Mouse (Mus musculus) lung, embryonic 15.5 days (tissue): ENCODE measurements around the gene Prdm1. TPM values are rescaled to one million over a fixed set of nuclear protein-coding genes. Genes with fewer than 3 reads are reported as not detected.

ENCODE experiments used
- ATAC-seq: fragments of 200-750 bp; cut with Nextera tagmentation; 2 replicates; pipeline ENCODE4 v1.8.0; 2017; ENCODE audit warnings: moderate number of reproducible peaks, borderline replicate concordance; ENCODE audit not compliant: low FRiP score, low TSS enrichment; ENCODE audit errors: extremely low read depth
- H3K27ac ChIP-seq: fragments of 300-500 bp; sonication (generic); 2 replicates; pipeline ENCODE4 v1.5.1; 2015; ENCODE audit warnings: moderate library complexity, mild to moderate bottlenecking, inconsistent platforms
- H3K27me3 ChIP-seq: fragments of 300-500 bp; sonication (generic); 2 replicates; pipeline ENCODE4 v1.6.1; 2015; ENCODE audit warnings: inconsistent platforms
- H3K36me3 ChIP-seq: fragments of 300-500 bp; sonication (generic); 2 replicates; pipeline ENCODE4 v1.6.1; 2015; ENCODE audit warnings: inconsistent platforms
- H3K4me1 ChIP-seq: fragments of 300-500 bp; sonication (generic); 2 replicates; pipeline ENCODE4 v1.6.1; 2015; ENCODE audit warnings: inconsistent platforms
- H3K4me2 ChIP-seq: fragments of 300-500 bp; sonication (generic); 2 replicates; pipeline ENCODE4 v1.6.1; 2015; ENCODE audit warnings: inconsistent platforms, mild to moderate bottlenecking, moderate library complexity
- H3K4me3 ChIP-seq: fragments of 300-500 bp; sonication (generic); 2 replicates; pipeline ENCODE4 v1.5.1; 2015; ENCODE audit warnings: mild to moderate bottlenecking, inconsistent platforms
- H3K9ac ChIP-seq: fragments of 300-500 bp; sonication (generic); 2 replicates; pipeline ENCODE4 v1.6.1; 2015; ENCODE audit warnings: inconsistent platforms
- H3K9me3 ChIP-seq: fragments of 300-500 bp; sonication (generic); 2 replicates; pipeline ENCODE4 v1.6.1; 2016; ENCODE audit warnings: inconsistent platforms
- WGBS: fragments of 180-500 bp; shearing (Covaris S2); methylation state at CpG from one replicate; pipeline ENCODE4 v1.1.7; 2015; 5-methylcytosine and 5-hydroxymethylcytosine counted together
- polyA plus RNA-seq: library from polyadenylated mRNA; unstranded; fragments of >200 nt; fragmentation: Nextera tagmentation; extraction: Ambion mirVana; gene quantifications from 2 replicates; pipeline ENCODE4 v1.2.1, GENCODE M21; 2015

The Prdm1 gene
- polyA plus RNA-seq, result 1.6 and 1.7 TPM in 2 replicates

DNA sequence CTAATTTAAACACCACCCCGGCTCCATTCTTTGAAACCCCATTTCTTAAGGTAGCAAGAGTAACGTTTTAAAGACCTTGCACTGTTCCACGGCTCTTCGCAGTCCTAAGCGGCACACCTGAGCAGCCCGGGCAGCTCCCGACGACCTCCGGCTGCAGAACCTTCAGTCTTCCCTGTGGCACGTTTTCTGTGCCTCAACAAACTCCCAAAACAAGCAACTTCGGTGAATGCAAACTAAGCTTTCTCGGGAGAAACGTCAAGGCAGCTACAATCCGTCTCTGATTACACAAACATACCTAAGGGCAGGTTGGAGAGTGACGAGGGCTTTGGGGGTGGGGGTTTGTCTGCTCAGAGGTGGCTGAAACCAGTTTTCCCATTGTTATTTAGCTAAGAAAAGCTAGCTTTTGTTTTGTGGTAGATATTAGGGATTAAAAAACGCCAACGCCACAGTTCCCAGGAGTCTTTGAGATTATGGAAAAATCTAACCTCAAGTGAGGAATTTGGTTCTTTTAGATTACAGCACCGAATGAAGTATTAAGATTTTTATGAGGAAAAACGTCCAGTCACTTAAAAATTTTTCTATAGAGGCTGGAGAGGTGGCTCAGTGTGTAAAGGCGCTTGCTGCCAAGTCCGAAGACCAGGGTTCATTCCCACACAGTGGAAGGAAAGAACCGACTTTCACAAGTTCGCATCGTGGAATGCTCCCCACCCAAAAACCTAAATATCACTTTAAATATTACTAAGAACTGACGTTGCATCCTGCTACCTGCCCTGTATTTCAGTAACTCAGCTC lies at the start of gene Prdm1:
Gene Prdm1, minus strand, starts transcription at position 211 of the 792 bp plus-strand sequence.
- Histone ChIP-seq H3K9me3 (no peaks in the 10 kb centered on the region), H3K27ac (no peak within 1 kb of the TSS), H3K4me2 (peak within 1 kb of the TSS; percentile 80), H3K36me3 (no peaks in the 10 kb centered on the region), H3K4me3 (peak within 1 kb of the TSS; percentile 58), H3K9ac (peak within 1 kb of the TSS; percentile 30; the same call in 1 of the 2 replicates), H3K4me1 (peaks cover 28% of the 10 kb centered on the region), H3K27me3 (peaks cover 39% of the 10 kb centered on the region)
- WGBS, result 6% methylated on average over 25 of the region's 25 CpGs
- ATAC-seq, result no peak

DNA sequence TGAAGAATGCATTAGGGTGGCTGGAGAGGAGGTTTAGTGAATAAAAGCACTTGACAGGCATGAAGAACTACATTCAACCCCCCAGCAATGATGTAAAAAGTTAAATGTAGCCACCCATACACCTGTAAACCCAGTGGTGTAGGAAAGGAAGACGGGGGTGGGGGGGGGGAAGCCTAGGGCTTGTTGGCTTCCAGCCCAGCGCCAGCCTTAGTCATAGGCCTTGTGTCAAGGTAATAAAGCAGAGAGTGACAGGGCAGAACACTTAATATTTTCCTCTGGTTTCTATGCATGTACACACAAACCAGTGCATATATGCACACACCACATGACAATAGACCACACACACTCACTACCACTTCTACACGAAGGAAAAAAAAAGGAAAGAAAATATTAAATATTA lies 37.7 kb upstream of the Prdm1 start:
- no peak overlapping the region for H3K27ac ChIP-seq
- H3K4me2 ChIP-seq, result no peak overlapping the region
- no peaks in the 10 kb centered on the region for H3K9me3 ChIP-seq
- H3K36me3 ChIP-seq, result no peaks in the 10 kb centered on the region
- H3K27me3 ChIP-seq, result no peaks in the 10 kb centered on the region
- no peak overlapping the region for H3K4me3 ChIP-seq
- H3K9ac ChIP-seq, result no peak overlapping the region
- 65% methylated on average over 3 of the region's 3 CpGs for WGBS
- H3K4me1 ChIP-seq, result no peaks in the 10 kb centered on the region
- ATAC-seq, result no peak

DNA sequence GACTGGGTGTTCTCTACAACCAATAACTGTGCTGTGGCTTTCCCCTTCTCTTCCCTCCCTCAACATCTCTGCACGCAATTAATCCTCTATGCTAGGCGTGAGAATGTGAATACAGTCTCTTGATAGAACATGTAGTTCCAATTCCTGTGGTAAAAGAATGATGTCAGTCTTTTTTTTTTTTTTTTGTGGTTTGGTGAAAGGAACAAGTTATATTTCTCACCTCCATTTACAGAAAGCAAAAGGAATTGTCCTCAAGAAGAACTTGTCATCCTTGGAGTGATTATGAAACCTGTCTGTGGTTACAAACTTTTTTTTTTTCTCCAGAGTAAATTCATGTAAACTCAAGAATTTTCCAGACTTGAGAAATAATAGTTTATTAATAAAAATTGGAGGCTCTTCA lies 36.8 kb upstream of the Prdm1 start:
- Histone ChIP-seq H3K9me3 (no peaks in the 10 kb centered on the region), H3K4me2 (no peak overlapping the region), H3K27ac (no peak overlapping the region), H3K4me1 (no peaks in the 10 kb centered on the region), H3K4me3 (no peak overlapping the region), H3K36me3 (no peaks in the 10 kb centered on the region), H3K27me3 (no peaks in the 10 kb centered on the region), H3K9ac (no peak overlapping the region)
- WGBS, result 89% methylated on average over 2 of the region's 2 CpGs
- ATAC-seq, result no peak

DNA sequence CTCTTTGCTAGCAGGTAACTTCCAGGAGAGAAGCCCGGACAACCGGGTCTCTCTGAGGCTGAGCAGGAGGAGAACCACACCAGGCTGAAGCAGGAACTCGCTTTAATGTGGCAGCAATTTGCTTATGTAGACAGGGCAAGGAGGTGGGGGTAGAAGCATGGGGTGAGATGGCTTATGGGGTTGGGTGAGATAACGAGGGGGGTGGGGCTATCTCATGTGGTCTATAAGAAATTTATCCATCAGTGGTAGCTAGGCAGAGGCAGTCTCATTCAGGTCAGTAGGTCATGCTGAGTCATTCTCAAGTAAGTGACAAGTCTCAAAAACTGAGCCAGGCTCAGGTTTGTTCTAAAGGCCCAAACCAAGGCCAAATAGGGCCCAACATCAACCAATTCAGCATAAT lies 28.5 kb upstream of the Prdm1 start:
- H3K9ac ChIP-seq, result no peak overlapping the region
- no peak for ATAC-seq
- H3K4me1 ChIP-seq, result no peaks in the 10 kb centered on the region
- H3K4me2 ChIP-seq, result no peak overlapping the region
- no peaks in the 10 kb centered on the region for H3K36me3 ChIP-seq
- no peaks in the 10 kb centered on the region for H3K9me3 ChIP-seq
- H3K27me3 ChIP-seq, result no peaks in the 10 kb centered on the region
- WGBS, result 79% methylated on average over 4 of the region's 4 CpGs
- H3K4me3 ChIP-seq, result no peak overlapping the region
- H3K27ac ChIP-seq, result no peak overlapping the region

DNA sequence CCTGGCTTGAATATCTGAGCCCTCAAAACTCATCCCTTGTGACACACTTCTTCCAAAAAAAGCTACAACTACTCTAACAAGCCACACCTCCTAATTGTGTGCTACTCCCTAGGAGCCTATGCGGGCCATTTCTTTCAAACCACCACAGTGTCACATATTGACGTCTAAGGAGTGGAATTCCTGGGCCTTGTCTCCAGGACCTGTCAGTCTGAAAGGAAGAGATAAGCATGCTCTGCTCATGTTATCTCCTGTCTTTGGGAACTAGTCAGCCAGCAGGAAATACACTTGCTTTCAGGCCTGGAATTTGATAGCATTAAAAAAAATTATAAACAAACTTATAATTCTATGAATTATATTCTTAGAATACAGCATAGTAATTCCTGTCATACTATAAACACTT lies 27.0 kb upstream of the Prdm1 start:
- no peaks in the 10 kb centered on the region for H3K9me3 ChIP-seq
- no peaks in the 10 kb centered on the region for H3K4me1 ChIP-seq
- no peak overlapping the region for H3K9ac ChIP-seq
- no peak for ATAC-seq
- H3K4me3 ChIP-seq, result no peak overlapping the region
- no peak overlapping the region for H3K4me2 ChIP-seq
- H3K27me3 ChIP-seq, result no peaks in the 10 kb centered on the region
- no peaks in the 10 kb centered on the region for H3K36me3 ChIP-seq
- WGBS, result 45% methylated on average over 2 of the region's 2 CpGs
- no peak overlapping the region for H3K27ac ChIP-seq

DNA sequence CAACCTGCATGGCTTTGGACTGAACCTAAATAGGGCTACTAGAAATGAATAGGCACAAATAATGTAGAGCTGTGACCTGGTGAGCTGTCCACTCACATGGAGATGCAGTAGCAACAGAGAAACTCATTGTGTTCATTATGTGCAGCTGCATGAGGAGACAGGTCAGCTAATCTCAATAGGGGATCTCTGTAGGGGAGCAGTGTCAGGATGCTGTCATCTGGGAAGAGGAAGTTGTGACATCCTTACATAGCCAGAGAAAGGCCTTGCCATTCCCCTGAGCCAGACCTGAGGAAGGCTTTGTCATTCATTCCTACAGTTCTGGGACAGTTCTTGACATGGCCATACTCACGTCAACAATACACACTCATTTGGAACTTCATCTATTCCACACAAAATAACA lies 25.3 kb upstream of the Prdm1 start:
- no peaks in the 10 kb centered on the region for H3K4me1 ChIP-seq
- H3K36me3 ChIP-seq, result no peaks in the 10 kb centered on the region
- H3K27me3 ChIP-seq, result no peaks in the 10 kb centered on the region
- H3K27ac ChIP-seq, result no peak overlapping the region
- WGBS, result 92% methylated on average over 1 of the region's 1 CpGs
- H3K4me2 ChIP-seq, result no peak overlapping the region
- no peak overlapping the region for H3K4me3 ChIP-seq
- H3K9me3 ChIP-seq, result no peaks in the 10 kb centered on the region
- ATAC-seq, result no peak
- H3K9ac ChIP-seq, result no peak overlapping the region

DNA sequence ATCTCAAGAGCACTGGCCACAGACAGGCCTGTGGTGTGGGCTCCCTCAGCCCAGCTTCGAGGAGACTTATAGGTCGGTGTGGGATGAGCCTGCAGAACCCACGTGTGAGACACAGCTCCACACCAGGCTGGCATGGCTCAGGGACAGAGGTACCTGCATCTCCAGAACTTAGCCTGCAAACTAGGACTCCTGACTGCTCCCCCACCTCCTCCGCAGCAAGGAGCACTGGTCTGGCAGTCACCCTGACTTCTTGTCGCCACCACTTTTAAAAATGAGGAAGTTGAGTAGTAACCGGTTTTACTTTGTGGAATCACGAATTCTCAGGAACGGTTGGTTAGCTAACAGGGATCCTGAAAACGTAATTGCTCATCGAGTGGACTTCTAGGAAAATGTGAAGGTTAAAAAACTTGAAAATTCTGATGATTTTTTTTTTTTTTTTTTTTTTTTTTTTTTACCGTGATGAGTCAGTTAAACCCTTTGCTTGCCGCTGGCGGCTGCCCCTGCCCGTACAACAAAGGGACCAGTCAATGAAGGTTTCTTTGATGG lies 10.8 kb upstream of the Prdm1 start:
- Histone ChIP-seq H3K27me3 (no peaks in the 10 kb centered on the region), H3K27ac (no peak overlapping the region), H3K4me3 (0 out of 2 replicates have a peak overlapping the region, but pooled peaks have one; percentile 7), H3K9me3 (no peaks in the 10 kb centered on the region), H3K36me3 (no peaks in the 10 kb centered on the region), H3K4me1 (peaks cover 10% of the 10 kb centered on the region), H3K4me2 (peak overlapping the region; percentile 18; the same call in 1 of the 2 replicates), H3K9ac (no peak overlapping the region)
- no peak for ATAC-seq
- WGBS, result 16% methylated on average over 14 of the region's 14 CpGs

DNA sequence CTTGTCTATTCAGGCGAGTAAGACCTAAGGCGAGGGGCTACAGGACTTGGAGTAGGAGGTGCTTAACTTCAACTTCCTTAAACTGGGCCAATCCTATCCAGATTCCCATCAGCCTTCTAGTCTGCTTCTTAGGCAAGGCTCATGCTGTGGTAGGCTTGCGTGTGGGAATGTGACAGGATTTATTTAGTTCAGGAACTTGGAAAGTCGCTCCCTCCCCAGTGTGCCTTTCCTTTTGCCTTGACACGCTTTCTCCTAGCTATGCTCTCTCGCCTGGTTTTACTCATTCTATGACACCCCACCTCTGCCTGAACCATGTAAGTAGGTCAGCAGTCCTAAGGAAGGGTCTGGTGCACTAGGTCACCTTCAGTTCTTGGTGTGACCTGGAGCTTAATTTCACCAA lies 9.8 kb upstream of the Prdm1 start:
- Histone ChIP-seq H3K4me1 (peaks cover 10% of the 10 kb centered on the region), H3K4me2 (no peak overlapping the region), H3K36me3 (no peaks in the 10 kb centered on the region), H3K9me3 (no peaks in the 10 kb centered on the region), H3K9ac (no peak overlapping the region), H3K27ac (no peak overlapping the region), H3K4me3 (no peak overlapping the region), H3K27me3 (no peaks in the 10 kb centered on the region)
- 74% methylated on average over 6 of the region's 6 CpGs for WGBS
- ATAC-seq, result no peak

DNA sequence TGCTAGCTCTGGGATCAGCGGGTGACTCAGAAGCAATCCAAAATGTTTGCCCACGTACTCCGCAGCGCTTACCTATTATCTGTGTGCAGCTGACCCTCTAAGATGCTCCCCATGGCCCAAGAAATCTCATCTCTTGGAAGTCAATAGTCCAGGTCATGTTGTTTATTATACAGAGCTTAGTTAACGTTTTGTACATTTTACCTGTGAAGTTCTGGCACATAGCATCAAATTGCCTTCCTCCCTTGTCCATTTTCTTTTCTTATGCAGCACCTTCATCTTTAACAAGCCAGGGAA lies 1.7 kb upstream of the Prdm1 start:
- Histone ChIP-seq H3K9ac (no peak overlapping the region; the same call in 1 of the 2 replicates), H3K4me3 (peak overlapping the region; percentile 58), H3K4me2 (peak overlapping the region; percentile 80), H3K4me1 (peaks cover 28% of the 10 kb centered on the region), H3K9me3 (no peaks in the 10 kb centered on the region), H3K36me3 (no peaks in the 10 kb centered on the region), H3K27ac (no peak overlapping the region), H3K27me3 (peaks cover 36% of the 10 kb centered on the region)
- no peak for ATAC-seq
- WGBS, result 5% methylated on average over 5 of the region's 5 CpGs

DNA sequence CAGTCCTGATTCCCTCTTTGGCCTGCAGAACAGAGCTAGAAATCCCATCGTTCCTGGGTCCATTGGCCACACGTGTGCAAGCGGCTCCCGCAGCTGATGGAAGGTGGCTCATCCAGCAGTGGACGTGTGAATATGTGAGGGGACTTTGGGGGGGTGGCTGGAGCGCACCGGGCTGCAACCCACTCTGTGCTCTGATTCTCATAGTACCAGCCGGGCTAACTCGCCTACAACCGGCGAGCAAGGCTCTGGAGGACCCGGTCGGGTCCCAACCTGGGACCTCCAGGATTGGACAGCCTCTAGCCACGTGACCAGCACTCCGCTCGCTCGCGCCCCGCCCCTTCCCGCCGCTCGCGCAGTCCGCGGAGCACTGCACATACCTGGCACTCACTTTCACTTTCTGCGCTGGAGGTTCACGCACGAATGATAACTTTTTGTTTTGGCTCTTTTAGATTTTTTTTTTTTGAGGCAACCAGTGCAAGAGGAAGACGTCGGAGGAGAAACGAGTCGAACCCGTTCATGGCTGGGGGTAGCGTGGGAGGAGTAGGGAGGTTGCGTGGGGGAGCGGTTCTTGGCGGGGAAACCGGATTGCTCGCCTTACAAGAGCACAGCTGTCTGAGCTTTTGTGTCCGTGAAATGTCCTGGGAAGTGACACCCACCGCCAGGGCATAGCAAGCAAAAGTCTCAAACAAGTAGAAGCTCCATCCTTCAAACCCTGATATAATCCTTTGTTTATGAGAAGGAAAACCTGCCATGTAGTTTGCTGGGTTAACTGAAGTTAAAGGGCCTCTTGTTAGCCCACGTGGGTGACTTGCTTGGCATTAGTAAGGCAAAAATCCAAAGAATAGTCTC lies 1.1 kb upstream of the Prdm1 start:
- Histone ChIP-seq H3K9ac (peak overlapping the region; percentile 26; the same call in 1 of the 2 replicates), H3K4me3 (peak overlapping the region; percentile 58), H3K4me1 (peaks cover 28% of the 10 kb centered on the region), H3K36me3 (no peaks in the 10 kb centered on the region), H3K9me3 (no peaks in the 10 kb centered on the region), H3K27me3 (peaks cover 38% of the 10 kb centered on the region), H3K27ac (no peak overlapping the region), H3K4me2 (peak overlapping the region; percentile 80)
- WGBS, result under 1% methylated on average over 42 of the region's 42 CpGs
- ATAC-seq, result peak; percentile 99

DNA sequence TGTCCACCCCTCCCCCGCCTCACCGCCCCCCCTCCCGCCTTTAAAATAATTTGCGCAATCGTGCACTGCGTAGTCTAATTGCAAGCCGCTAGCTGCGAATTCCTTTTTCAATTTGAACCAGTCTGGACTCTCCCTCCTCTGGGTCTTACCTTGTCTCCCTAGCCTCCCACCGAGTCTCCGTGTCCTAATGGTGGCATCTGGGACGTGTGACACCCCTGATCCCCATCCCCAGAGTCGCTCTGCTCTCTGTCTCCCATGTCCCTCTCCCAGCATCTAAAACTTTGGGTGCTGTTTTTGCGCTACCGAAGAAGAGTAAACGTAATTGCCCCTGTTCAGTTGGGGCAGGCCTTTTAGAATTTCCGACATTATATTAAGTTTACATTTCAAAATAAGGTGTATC lies 650 bp downstream of the Prdm1 start:
- no peaks in the 10 kb centered on the region for H3K9me3 ChIP-seq
- peak overlapping the region; percentile 41 for H3K4me3 ChIP-seq
- peaks cover 39% of the 10 kb centered on the region for H3K27me3 ChIP-seq
- no peak overlapping the region for H3K27ac ChIP-seq
- H3K36me3 ChIP-seq, result no peaks in the 10 kb centered on the region
- 4% methylated on average over 16 of the region's 16 CpGs for WGBS
- no peak for ATAC-seq
- no peak overlapping the region for H3K9ac ChIP-seq
- peak overlapping the region; percentile 80 for H3K4me2 ChIP-seq
- peaks cover 28% of the 10 kb centered on the region for H3K4me1 ChIP-seq
